8 mouse cellular contexts compared by ENCODE assay signal in the genomic region with DNA sequence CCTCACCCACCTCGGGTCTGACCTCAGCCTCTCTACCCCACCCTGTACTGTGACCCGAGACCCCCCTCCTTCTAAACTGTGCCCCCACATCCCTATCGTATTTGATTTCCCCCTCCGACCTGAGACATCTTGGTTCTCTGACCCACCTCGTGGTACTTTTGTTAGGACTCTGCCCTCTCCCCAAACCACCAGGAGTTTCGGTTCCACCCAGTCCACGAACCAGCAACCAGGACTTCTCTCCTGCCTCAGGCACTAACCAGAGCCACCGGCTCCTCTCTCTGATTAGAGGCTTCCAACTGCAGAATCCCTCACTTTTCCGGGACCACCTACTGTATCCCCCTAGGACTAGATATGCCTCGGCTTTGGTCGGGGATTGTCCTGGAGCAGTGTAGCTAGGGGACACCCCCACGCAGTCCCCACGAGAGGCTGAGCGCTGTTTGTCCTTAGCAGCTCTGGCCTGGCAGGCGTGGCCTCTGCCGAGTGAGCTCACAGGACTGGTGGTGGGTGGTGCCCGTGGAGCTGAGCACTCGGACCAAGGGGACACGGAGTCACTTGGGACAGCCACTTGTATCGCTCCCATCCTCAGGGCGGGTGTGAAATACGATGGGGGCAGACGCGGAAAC. TPM values are rescaled to one million over a fixed set of nuclear protein-coding genes. Genes with fewer than 3 reads are reported as not detected.
DNase-seq lines count a peak whose midpoint lies in the region; ATAC-seq and TF ChIP-seq lines count a peak whose summit lies in the region.

No protein-coding gene starts in this region.

- intact Hi-C loops in heart, postnatal 36 days (cut with DNase I) = loop anchor here (5.0 kb wide), 1 partner anchor 261 kb away; a partner anchor contains a TSS
- intact Hi-C loops in left cerebral cortex, postnatal 14 days (cut with DNase I) = no loop called here

- no peak overlapping the region for H3K27ac ChIP-seq in thymus, adult 2 months (ENCODE audit: control insufficient read depth, insufficient read depth, low read length)
- H3K27ac ChIP-seq in liver, postnatal 0 days (ENCODE audit: low read depth) = no peak overlapping the region

- H3K9me3 ChIP-seq in liver, postnatal 0 days (ENCODE audit: low read length) = no peaks in the 10 kb centered on the region

- TF ChIP-seq POLR2A in thymus, adult 2 months (IDR thresholded peaks at IDR 0.05; ENCODE audit: control insufficient read depth, extremely low read depth, insufficient read depth, low read length, poor library complexity) = no peak

- no peak overlapping the region for H3K9ac ChIP-seq in liver, postnatal 0 days (replicated peaks)

- peak overlapping the region; percentile 49 for H3K4me2 ChIP-seq in liver, postnatal 0 days (ENCODE audit: low read depth, low read length)

- no peak for DNase-seq in thymus, adult 2 months
- no peak for DNase-seq in thymus, adult 18-20 months
- peak; percentile 32 to 33 for DNase-seq in heart, postnatal 36 days
- no peak for DNase-seq in liver, postnatal 0 days
- peak; percentile 33 for DNase-seq in splenic B cell, adult 2 months (ENCODE audit: low read depth, low spot score)
- DNase-seq in left cerebral cortex, postnatal 14 days (ENCODE audit: low spot score in 2 of 2) = no peak
- no peak for DNase-seq in urinary bladder, postnatal 14 days (ENCODE audit: low spot score)
- no peak for DNase-seq in c-Kit-positive CD71-positive TER-119-positive erythroid progenitor cells, embryonic 14.5 days (ENCODE audit: low spot score)

- peak overlapping the region; percentile 6; the same call in 1 of the 2 replicates for H3K4me3 ChIP-seq in thymus, adult 2 months (ENCODE audit: control insufficient read depth, insufficient read depth, low read length)
- H3K4me3 ChIP-seq in liver, postnatal 0 days (ENCODE audit: low read depth, low read length) = peak overlapping the region; percentile 22

- peaks cover 27% of the 10 kb centered on the region for H3K27me3 ChIP-seq in thymus, adult 2 months (ENCODE audit: control insufficient read depth, insufficient read depth, low read length)
- peaks cover 74% of the 10 kb centered on the region for H3K27me3 ChIP-seq in liver, postnatal 0 days (ENCODE audit: insufficient read depth, low read length)
- no peaks in the 10 kb centered on the region for H3K27me3 ChIP-seq in splenic B cell, adult 2 months (ENCODE audit: control insufficient read depth, insufficient read depth, low read length, poor library complexity, severe bottlenecking)

- no peak for ATAC-seq in liver, postnatal 0 days

- H3K4me1 ChIP-seq in thymus, adult 2 months (replicated peaks; ENCODE audit: control insufficient read depth, insufficient read depth, low read length) = peaks cover 13% of the 10 kb centered on the region
- peaks cover 14% of the 10 kb centered on the region for H3K4me1 ChIP-seq in liver, postnatal 0 days (ENCODE audit: insufficient read depth)

- 7% methylated on average over 24 of the region's 24 CpGs for WGBS in thymus, adult 2 months
- 7% methylated on average over 24 of the region's 24 CpGs for WGBS in liver, postnatal 0 days (ENCODE audit: insufficient replicate concordance)

- no peaks in the 10 kb centered on the region for H3K36me3 ChIP-seq in thymus, adult 2 months (ENCODE audit: control insufficient read depth, insufficient read depth, low read length)
- H3K36me3 ChIP-seq in liver, postnatal 0 days (replicated peaks; ENCODE audit: insufficient read depth, low read length) = 0 out of 2 replicates have a peak, but pooled peaks cover 4% of the 10 kb centered on the region
- no peaks in the 10 kb centered on the region; the same call in 1 of the 2 replicates for H3K36me3 ChIP-seq in splenic B cell, adult 2 months (ENCODE audit: control insufficient read depth, insufficient read depth, low read length, poor library complexity, severe bottlenecking)

- TF ChIP-seq EP300 in liver, postnatal 0 days (IDR thresholded peaks at IDR 0.05; ENCODE audit: low read depth) = no peak

- no peak for TF ChIP-seq CTCF in thymus, adult 2 months (IDR thresholded peaks at IDR 0.05; ENCODE audit: borderline replicate concordance, control insufficient read depth, extremely low read depth, insufficient read depth, low read length, poor library complexity)
- TF ChIP-seq CTCF in liver, postnatal 0 days (IDR thresholded peaks at IDR 0.05; ENCODE audit: low read depth) = no peak

RNA-seq across cellular contexts. Expression of a gene that starts 0.9 kb away (rescaled TPM):
- polyA plus RNA-seq in thymus, adult 2 months (2012; rRNA removed) = 0.75 and 2.2 TPM in 2 replicates
- 1 to 10 TPM; 1.7 to 2.4 TPM for total RNA-seq in heart, postnatal 36 days (2021)
- 0.02 TPM in 1 of 2 replicates, not detected in the other for polyA plus RNA-seq in liver, postnatal 0 days (2015; fragmentation: Nextera tagmentation; extraction: Ambion mirVana)
- total RNA-seq in left cerebral cortex, postnatal 14 days (2021) = 1 to 10 TPM; 1.9 to 2.2 TPM

RNA-seq across cellular contexts. Expression of a gene that starts 13.6 kb away (rescaled TPM):
- polyA plus RNA-seq in thymus, adult 2 months (2012; rRNA removed) = 1.3 and 1.8 TPM in 2 replicates
- not detected for total RNA-seq in heart, postnatal 36 days (2021)
- polyA plus RNA-seq in liver, postnatal 0 days (2015; fragmentation: Nextera tagmentation; extraction: Ambion mirVana) = 1.3 and 1.7 TPM in 2 replicates
- under 1 TPM in 1 of 2 experiments, not detected in 1; 0.34 TPM for total RNA-seq in left cerebral cortex, postnatal 14 days (2021)

RNA-seq across cellular contexts. Expression of a gene that starts 14.0 kb away (rescaled TPM):
- polyA plus RNA-seq in thymus, adult 2 months (2012; rRNA removed) = 120 and 150 TPM in 2 replicates
- total RNA-seq in heart, postnatal 36 days (2021) = 100 to 1,000 TPM; 451 to 482 TPM
- polyA plus RNA-seq in liver, postnatal 0 days (2015; fragmentation: Nextera tagmentation; extraction: Ambion mirVana) = 152 TPM in 2 replicates
- total RNA-seq in left cerebral cortex, postnatal 14 days (2021) = 100 to 1,000 TPM; 126 to 135 TPM

RNA-seq across cellular contexts. Expression of a gene that starts 14.2 kb away (rescaled TPM):
- polyA plus RNA-seq in thymus, adult 2 months (2012; rRNA removed) = 8.0 and 11.7 TPM in 2 replicates
- total RNA-seq in heart, postnatal 36 days (2021) = 10 to 100 TPM in 1 of 2 experiments, 1 to 10 TPM in 1; 9.1 to 12.1 TPM
- 0.72 and 0.89 TPM in 2 replicates for polyA plus RNA-seq in liver, postnatal 0 days (2015; fragmentation: Nextera tagmentation; extraction: Ambion mirVana)
- total RNA-seq in left cerebral cortex, postnatal 14 days (2021) = 10 to 100 TPM; 23.4 to 29.8 TPM

RNA-seq across cellular contexts. Expression of a gene that starts 56.1 kb away (rescaled TPM):
- polyA plus RNA-seq in thymus, adult 2 months (2012; rRNA removed) = 29.0 and 34.2 TPM in 2 replicates
- total RNA-seq in heart, postnatal 36 days (2021) = not detected
- 2.3 and 2.7 TPM in 2 replicates for polyA plus RNA-seq in liver, postnatal 0 days (2015; fragmentation: Nextera tagmentation; extraction: Ambion mirVana)
- total RNA-seq in left cerebral cortex, postnatal 14 days (2021) = 10 to 100 TPM; 23.0 to 27.4 TPM

Comparison
In these comparisons a context has a peak if more than half of its experiments do, and no peak if none do; other contexts are left out.
1. DNase-seq: peak in heart, postnatal 36 days (2 of 2) and splenic B cell, adult 2 months (single experiment); none in thymus, adult 2 months (single experiment), thymus, adult 18-20 months (0 of 2), liver, postnatal 0 days (single experiment), left cerebral cortex, postnatal 14 days (0 of 2), urinary bladder, postnatal 14 days (single experiment) and c-Kit-positive CD71-positive TER-119-positive erythroid progenitor cells, embryonic 14.5 days (single experiment).